9 mouse cellular contexts compared by ENCODE assay signal in the genomic region with DNA sequence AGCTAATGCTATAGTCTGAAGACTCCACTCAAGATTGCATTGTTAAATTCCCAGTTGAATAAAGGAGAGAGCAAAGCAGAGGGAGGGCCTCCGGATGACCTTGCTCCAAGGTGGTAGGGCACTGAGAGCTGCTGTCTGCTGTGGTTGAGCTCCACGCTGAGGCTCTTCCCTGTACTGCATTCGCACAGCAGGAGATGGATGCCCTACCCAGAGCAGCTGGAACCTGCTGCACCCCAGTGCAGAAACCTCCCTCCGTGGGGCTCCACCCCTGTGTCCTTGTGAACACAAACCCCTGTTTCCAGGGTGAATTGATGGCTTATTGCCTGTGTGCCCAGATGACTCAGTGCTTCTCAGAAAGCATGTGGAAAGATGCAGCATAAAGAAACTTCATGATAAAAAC.
DNase-seq lines count a peak whose midpoint lies in the region; ATAC-seq lines count a peak whose summit lies in the region.
"Had no signal": no experiment of that assay in that cellular context is flagged by ENCODE, and none has a peak within 500 bp of the region (broad histone marks: within the 10 kb centered on the region; RNA-seq: fewer than 3 reads in every experiment).

No protein-coding gene starts in this region.

- peak; percentile 92 for ATAC-seq in frontal cortex, adult (ENCODE audit: low TSS enrichment)
- peak; percentile 84 for ATAC-seq in heart, embryonic 15.5 days (replicated peaks; ENCODE audit: insufficient number of reproducible peaks, insufficient read depth, low FRiP score, low read depth)

- no peaks in the 10 kb centered on the region for H3K36me3 ChIP-seq in heart, embryonic 15.5 days
- no peaks in the 10 kb centered on the region for H3K36me3 ChIP-seq in limb, embryonic 10.5 days

- H3K4me1 ChIP-seq in heart, embryonic 15.5 days (replicated peaks) = peaks cover 3% of the 10 kb centered on the region; the same call in 1 of the 2 replicates
- 0 out of 2 replicates have a peak, but pooled peaks cover 3% of the 10 kb centered on the region for H3K4me1 ChIP-seq in limb, embryonic 10.5 days

- no peak overlapping the region for H3K4me3 ChIP-seq in heart, embryonic 15.5 days
- no peak overlapping the region for H3K4me3 ChIP-seq in limb, embryonic 10.5 days
- H3K4me3 ChIP-seq: myocyte had no signal

- 6% methylated on average over 4 of the region's 4 CpGs for WGBS in heart, embryonic 15.5 days
- WGBS in limb, embryonic 10.5 days = 9% methylated on average over 4 of the region's 4 CpGs

- no peak for DNase-seq in frontal cortex, postnatal 25 days (ENCODE audit: low spot score in 2 of 2)
- peak; percentile 59 for DNase-seq in urinary bladder, postnatal 14 days (ENCODE audit: low spot score)
- DNase-seq in urinary bladder, postnatal 10 days (ENCODE audit: low spot score) = no peak
- peak; percentile 36 for DNase-seq in limb, embryonic 10.5 days (ENCODE audit: low spot score)
- DNase-seq in ovary, postnatal 36 days (ENCODE audit: low spot score) = peak; percentile 43
- no peak for DNase-seq in thymus, postnatal 25 days

- no peaks in the 10 kb centered on the region for H3K27me3 ChIP-seq in heart, embryonic 15.5 days
- H3K27me3 ChIP-seq in limb, embryonic 10.5 days (ENCODE audit: low read depth, poor library complexity, severe bottlenecking) = no peaks in the 10 kb centered on the region

- H3K9ac ChIP-seq in heart, embryonic 15.5 days = no peak overlapping the region

- H3K9me3 ChIP-seq in heart, embryonic 15.5 days (replicated peaks) = no peaks in the 10 kb centered on the region
- H3K9me3 ChIP-seq in limb, embryonic 10.5 days (replicated peaks) = no peaks in the 10 kb centered on the region

- no peak overlapping the region for H3K27ac ChIP-seq in heart, embryonic 15.5 days
- H3K27ac ChIP-seq in limb, embryonic 10.5 days = no peak overlapping the region

- H3K4me2 ChIP-seq in heart, embryonic 15.5 days = no peak overlapping the region

Comparison
In these comparisons a context has a peak if more than half of its experiments do, and no peak if none do; other contexts are left out.
1. DNase-seq: peak in urinary bladder, postnatal 14 days (single experiment), limb, embryonic 10.5 days (single experiment) and ovary, postnatal 36 days (single experiment); none in frontal cortex, postnatal 25 days (0 of 2), urinary bladder, postnatal 10 days (single experiment) and thymus, postnatal 25 days (single experiment).